Mouse (Mus musculus): Measurements from ENCODE around the gene Cops3.

Gene Cops3

GRCm38 (mm10) chr11:59778874-59779223 lies 60.8 kb downstream of the Cops3 start:
- no peak for DNase-seq (ENCODE audit: extremely low spot score, low read depth, low spot score)

GRCm38 (mm10) chr11:59778181-59778873 lies 61.3 kb downstream of the Cops3 start:
- peak; percentile 64 for DNase-seq (ENCODE audit: extremely low spot score, low read depth, low spot score)

- DNase-seq (ENCODE audit: extremely low spot score, low read depth, low spot score) = no peak
Observed at GRCm38 (mm10) chr11:59777259-59777658, 62.4 kb downstream of the Cops3 start.

- DNase-seq (ENCODE audit: extremely low spot score, low read depth, low spot score) = no peak
Observed at GRCm38 (mm10) chr11:59775435-59776148, 64.0 kb downstream of the Cops3 start.

GRCm38 (mm10) chr11:59774522-59774921 lies 65.1 kb downstream of the Cops3 start:
- DNase-seq (ENCODE audit: extremely low spot score, low read depth, low spot score) = no peak

- DNase-seq (ENCODE audit: extremely low spot score, low read depth, low spot score) = no peak
Observed at GRCm38 (mm10) chr11:59772902-59773301, 66.7 kb downstream of the Cops3 start.

- DNase-seq (ENCODE audit: extremely low spot score, low read depth, low spot score) = no peak
Observed at GRCm38 (mm10) chr11:59772291-59772690, 67.3 kb downstream of the Cops3 start.

GRCm38 (mm10) chr11:59770753-59771152 lies 68.9 kb downstream of the Cops3 start:
- DNase-seq (ENCODE audit: extremely low spot score, low read depth, low spot score) = no peak

GRCm38 (mm10) chr11:59769738-59770137 lies 69.9 kb downstream of the Cops3 start:
- DNase-seq (ENCODE audit: extremely low spot score, low read depth, low spot score) = no peak

- DNase-seq (ENCODE audit: extremely low spot score, low read depth, low spot score) = no peak
Observed at GRCm38 (mm10) chr11:59769307-59769706, 70.3 kb downstream of the Cops3 start.
